Mouse (Mus musculus) cerebellum, postnatal 4 days (tissue): ENCODE data around the gene St7l.

ENCODE experiments used
- DNase-seq, 2 experiments: peaks; one replicate each; pipeline ENCODE4 v3.0.0; 2022; ENCODE audit warnings: low spot score in 2 of 2, mixed read lengths in 1 of 2

Gene St7l

GRCm38 (mm10) chr3:104963331-104964276 lies 99.8 kb downstream of the St7l start:
- no peak for DNase-seq

- no peak for DNase-seq
These were observed 101.5 kb downstream of the St7l start for GRCm38 (mm10) chr3:104965070-104965855.

GRCm38 (mm10) chr3:104965991-104966554 lies 102.3 kb downstream of the St7l start:
- no peak for DNase-seq

GRCm38 (mm10) chr3:104967548-104968300 lies 103.9 kb downstream of the St7l start:
- DNase-seq = peak; percentile 82 to 88
